Mouse (Mus musculus): ENCODE measurements around the gene Fat1. TPM values are rescaled to one million over a fixed set of nuclear protein-coding genes. Genes with fewer than 3 reads are reported as not detected.
A peak's percentile ranks its signal among the peaks of the same experiment; 100 is the strongest.

The Fat1 gene
- polyA plus RNA-seq, 1 experiment from 2014 or later, result 0.78 TPM

- H3K4me2 ChIP-seq (ENCODE audit: low read depth, low read length), result no peak overlapping the region
- no peaks in the 10 kb centered on the region for H3K27me3 ChIP-seq (ENCODE audit: insufficient read depth, low read length)
- no peaks in the 10 kb centered on the region for H3K36me3 ChIP-seq (replicated peaks; ENCODE audit: insufficient read depth, low read length)
- H3K27ac ChIP-seq (ENCODE audit: low read depth), result no peak overlapping the region
- DNase-seq (no peak), ATAC-seq (no peak)
- H3K4me1 ChIP-seq (ENCODE audit: insufficient read depth), result no peaks in the 10 kb centered on the region
- H3K9ac ChIP-seq (replicated peaks), result no peak overlapping the region
- whole genome bisulfite sequencing (ENCODE audit: insufficient replicate concordance), result 36% methylated on average over 10 of the region's 10 CpGs
- TF ChIP-seq EP300 (IDR thresholded peaks at IDR 0.05; ENCODE audit: low read depth) (no peak), CTCF (IDR thresholded peaks at IDR 0.05; ENCODE audit: low read depth) (peak; percentile 62)
- H3K4me3 ChIP-seq (ENCODE audit: low read depth, low read length), result no peak overlapping the region
- H3K9me3 ChIP-seq (ENCODE audit: low read length), result no peaks in the 10 kb centered on the region
Measured at GRCm38 (mm10) chr8:44985326-44986288, 50.4 kb downstream of the Fat1 start.

GRCm38 (mm10) chr8:44991700-44992487, 56.6 kb downstream of the Fat1 start:
- H3K27ac ChIP-seq (ENCODE audit: low read depth), result no peak overlapping the region
- no peak for DNase-seq
- H3K27me3 ChIP-seq (ENCODE audit: insufficient read depth, low read length), result no peaks in the 10 kb centered on the region
- 51% methylated on average over 21 of the region's 21 CpGs for WGBS (ENCODE audit: insufficient replicate concordance)
- H3K4me2 ChIP-seq (ENCODE audit: low read depth, low read length), result no peak overlapping the region
- H3K36me3 ChIP-seq (replicated peaks; ENCODE audit: insufficient read depth, low read length), result no peaks in the 10 kb centered on the region
- no peak overlapping the region for H3K4me3 ChIP-seq (ENCODE audit: low read depth, low read length)
- no peaks in the 10 kb centered on the region for H3K9me3 ChIP-seq (ENCODE audit: low read length)
- peaks cover 4% of the 10 kb centered on the region; the same call in 1 of the 2 replicates for H3K4me1 ChIP-seq (ENCODE audit: insufficient read depth)
- TF ChIP-seq CTCF (IDR thresholded peaks at IDR 0.05; ENCODE audit: low read depth) (no peak), EP300 (IDR thresholded peaks at IDR 0.05; ENCODE audit: low read depth) (no peak)
- no peak overlapping the region for H3K9ac ChIP-seq (replicated peaks)
- ATAC-seq, result no peak

- Histone ChIP-seq H3K27me3 (ENCODE audit: insufficient read depth, low read length) (no peaks in the 10 kb centered on the region), H3K9ac (replicated peaks) (no peak overlapping the region), H3K27ac (ENCODE audit: low read depth) (no peak overlapping the region), H3K4me2 (ENCODE audit: low read depth, low read length) (no peak overlapping the region), H3K9me3 (ENCODE audit: low read length) (no peaks in the 10 kb centered on the region), H3K4me3 (ENCODE audit: low read depth, low read length) (no peak overlapping the region), H3K36me3 (replicated peaks; ENCODE audit: insufficient read depth, low read length) (no peaks in the 10 kb centered on the region), H3K4me1 (ENCODE audit: insufficient read depth) (peaks cover 4% of the 10 kb centered on the region; the same call in 1 of the 2 replicates)
- WGBS (ENCODE audit: insufficient replicate concordance), result 58% methylated on average over 6 of the region's 6 CpGs
- TF ChIP-seq EP300 (IDR thresholded peaks at IDR 0.05; ENCODE audit: low read depth) (no peak), CTCF (IDR thresholded peaks at IDR 0.05; ENCODE audit: low read depth) (no peak)
- no peak for ATAC-seq
- no peak for DNase-seq
Measured at GRCm38 (mm10) chr8:44992664-44993063, 57.4 kb downstream of the Fat1 start.

GRCm38 (mm10) chr8:44993376-44993775, 58.1 kb downstream of the Fat1 start:
- no peaks in the 10 kb centered on the region for H3K36me3 ChIP-seq (replicated peaks; ENCODE audit: insufficient read depth, low read length)
- H3K27ac ChIP-seq (ENCODE audit: low read depth), result no peak overlapping the region
- no peak overlapping the region for H3K4me3 ChIP-seq (ENCODE audit: low read depth, low read length)
- 57% methylated on average over 4 of the region's 4 CpGs for WGBS (ENCODE audit: insufficient replicate concordance)
- no peaks in the 10 kb centered on the region for H3K27me3 ChIP-seq (ENCODE audit: insufficient read depth, low read length)
- peaks cover 4% of the 10 kb centered on the region; the same call in 1 of the 2 replicates for H3K4me1 ChIP-seq (ENCODE audit: insufficient read depth)
- H3K4me2 ChIP-seq (ENCODE audit: low read depth, low read length), result no peak overlapping the region
- no peak for ATAC-seq
- TF ChIP-seq CTCF (IDR thresholded peaks at IDR 0.05; ENCODE audit: low read depth) (no peak), EP300 (IDR thresholded peaks at IDR 0.05; ENCODE audit: low read depth) (no peak)
- H3K9me3 ChIP-seq (ENCODE audit: low read length), result no peaks in the 10 kb centered on the region
- DNase-seq, result no peak
- no peak overlapping the region for H3K9ac ChIP-seq (replicated peaks)

- Histone ChIP-seq H3K9ac (replicated peaks) (no peak overlapping the region), H3K36me3 (replicated peaks; ENCODE audit: insufficient read depth, low read length) (no peaks in the 10 kb centered on the region), H3K9me3 (ENCODE audit: low read length) (no peaks in the 10 kb centered on the region), H3K27me3 (ENCODE audit: insufficient read depth, low read length) (no peaks in the 10 kb centered on the region), H3K4me1 (ENCODE audit: insufficient read depth) (peaks cover 4% of the 10 kb centered on the region; the same call in 1 of the 2 replicates), H3K27ac (ENCODE audit: low read depth) (no peak overlapping the region), H3K4me2 (ENCODE audit: low read depth, low read length) (no peak overlapping the region), H3K4me3 (ENCODE audit: low read depth, low read length) (no peak overlapping the region)
- no peak for TF ChIP-seq CTCF (IDR thresholded peaks at IDR 0.05; ENCODE audit: low read depth)
- TF ChIP-seq EP300 (IDR thresholded peaks at IDR 0.05; ENCODE audit: low read depth), result no peak
- ATAC-seq, result no peak
- DNase-seq, result no peak
- WGBS (ENCODE audit: insufficient replicate concordance), result 48% methylated on average over 3 of the region's 3 CpGs
Measured at GRCm38 (mm10) chr8:44996493-44996892, 61.2 kb downstream of the Fat1 start.

GRCm38 (mm10) chr8:44997321-44997720, 62.1 kb downstream of the Fat1 start:
- H3K9ac ChIP-seq (replicated peaks), result no peak overlapping the region
- no peaks in the 10 kb centered on the region for H3K9me3 ChIP-seq (ENCODE audit: low read length)
- DNase-seq (no peak), ATAC-seq (no peak)
- peaks cover 4% of the 10 kb centered on the region; the same call in 1 of the 2 replicates for H3K4me1 ChIP-seq (ENCODE audit: insufficient read depth)
- 65% methylated on average over 3 of the region's 3 CpGs for WGBS (ENCODE audit: insufficient replicate concordance)
- no peaks in the 10 kb centered on the region for H3K27me3 ChIP-seq (ENCODE audit: insufficient read depth, low read length)
- H3K27ac ChIP-seq (ENCODE audit: low read depth), result no peak overlapping the region
- H3K4me2 ChIP-seq (ENCODE audit: low read depth, low read length), result no peak overlapping the region
- no peak for TF ChIP-seq EP300 (IDR thresholded peaks at IDR 0.05; ENCODE audit: low read depth)
- no peak overlapping the region for H3K4me3 ChIP-seq (ENCODE audit: low read depth, low read length)
- H3K36me3 ChIP-seq (replicated peaks; ENCODE audit: insufficient read depth, low read length), result no peaks in the 10 kb centered on the region

All from liver, postnatal 0 days (tissue).